Mouse (Mus musculus): Measurements from ENCODE around the gene Frs2.

DNA sequence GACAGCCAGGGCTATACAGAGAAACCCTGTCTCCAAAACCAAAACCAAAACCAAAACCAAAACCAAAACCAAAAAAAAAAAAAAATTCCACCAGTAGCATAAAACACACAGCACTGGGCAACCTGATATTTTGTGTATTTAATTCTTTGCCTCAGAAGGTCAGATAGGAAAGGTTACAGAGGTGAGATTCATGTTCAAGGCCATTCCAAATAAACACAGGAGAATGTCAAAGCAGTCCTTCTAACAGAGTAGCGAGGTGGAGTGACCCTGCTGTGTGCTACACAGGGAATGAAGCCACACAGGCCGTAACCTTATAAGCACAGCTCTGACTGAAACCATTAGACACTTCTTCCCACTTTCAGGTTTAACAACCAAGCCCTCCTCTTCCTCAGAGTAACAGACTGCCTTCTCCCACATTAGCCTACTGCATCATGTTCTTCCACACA lies 66.4 kb downstream of the Frs2 start:
- TF ChIP-seq CTCF (IDR thresholded peaks at IDR 0.05; ENCODE audit: insufficient read depth, low read depth, low read length) (no peak), POLR2A (IDR thresholded peaks at IDR 0.05; ENCODE audit: insufficient read depth, low read depth, low read length) (no peak)
